Mouse (Mus musculus) forelimb bud, embryonic 11.5 days (tissue): ENCODE results near the gene Myzap.

Source experiments
- DNase-seq: peaks from one replicate; pipeline ENCODE4 v3.0.0-alpha.2; 2012; ENCODE audit warnings: low read depth, low spot score

The Myzap gene

DNA sequence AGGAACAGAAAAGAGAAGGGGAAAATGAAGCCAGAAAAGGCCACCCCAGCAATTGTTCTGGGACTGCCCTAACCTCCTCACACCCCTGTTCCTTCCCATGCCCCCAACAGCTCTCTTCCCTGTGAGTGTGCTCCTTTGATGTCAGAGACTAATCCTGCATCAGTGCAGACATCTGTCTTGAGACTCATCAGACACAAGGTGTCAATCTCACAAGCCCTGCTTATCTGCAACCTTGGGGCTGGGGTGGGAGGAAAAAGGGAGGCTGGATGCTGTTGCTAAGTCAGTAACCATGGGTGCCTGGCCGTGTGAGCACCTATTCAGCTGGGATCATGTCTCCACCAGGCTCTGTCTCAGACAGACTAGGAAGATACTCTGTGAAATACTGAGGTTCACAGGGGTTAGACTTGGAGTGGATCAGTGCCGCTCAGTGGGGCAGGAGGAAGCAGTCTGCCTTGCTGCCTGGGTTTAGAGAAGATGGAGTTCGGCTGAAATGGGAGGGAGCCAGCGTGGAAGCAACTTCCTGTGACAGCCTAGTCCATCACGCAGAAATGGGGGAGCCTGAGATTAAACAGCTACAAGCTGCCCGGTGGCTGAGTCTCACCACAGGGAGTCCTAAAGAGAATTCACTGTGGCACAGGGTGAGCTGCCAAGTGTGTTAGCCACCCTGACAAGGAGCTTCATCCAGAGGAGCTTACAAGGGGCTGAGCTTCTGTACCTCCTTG is 12.9 kb upstream of the Myzap start:
- no peak for DNase-seq

DNA sequence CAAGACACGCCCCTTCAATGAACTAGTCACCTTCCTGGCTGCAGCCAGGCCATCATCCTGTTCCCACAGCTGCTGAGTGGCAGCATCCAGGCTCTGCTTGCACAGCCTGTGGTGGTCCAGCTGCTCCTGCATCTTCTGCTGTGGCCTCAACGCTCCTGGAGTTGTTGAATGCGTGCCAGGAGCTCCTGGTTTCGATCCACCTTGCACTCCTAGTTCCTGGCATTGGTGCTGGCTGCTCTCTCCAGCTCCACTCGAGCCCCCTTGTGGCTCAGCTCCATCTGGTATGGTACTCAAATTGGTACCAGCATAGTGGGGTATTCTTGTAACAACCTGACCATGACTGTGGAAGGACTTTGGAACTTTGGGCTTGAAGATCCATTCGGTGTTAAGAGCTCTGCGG is 7.7 kb upstream of the Myzap start:
- no peak for DNase-seq

DNA sequence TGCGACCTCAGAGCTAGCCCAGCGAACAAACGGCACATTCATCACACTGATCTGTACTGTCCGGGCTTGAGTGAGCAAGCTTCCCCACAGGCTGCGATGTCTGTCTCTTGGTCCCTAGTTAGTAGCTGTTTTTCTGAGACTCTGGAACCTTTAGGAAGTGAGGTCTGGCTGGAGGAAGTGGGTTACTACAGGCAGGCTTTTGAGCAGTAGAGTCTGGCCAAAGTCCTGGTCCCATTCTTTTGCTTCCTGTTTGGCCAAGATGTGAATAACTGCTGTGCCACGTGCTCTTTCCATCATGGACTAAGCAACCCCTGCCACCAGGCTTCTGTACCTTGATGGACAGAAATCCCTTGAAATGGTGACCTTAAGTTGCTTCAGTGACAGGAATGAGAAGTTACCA is 4.7 kb upstream of the Myzap start:
- no peak for DNase-seq

DNA sequence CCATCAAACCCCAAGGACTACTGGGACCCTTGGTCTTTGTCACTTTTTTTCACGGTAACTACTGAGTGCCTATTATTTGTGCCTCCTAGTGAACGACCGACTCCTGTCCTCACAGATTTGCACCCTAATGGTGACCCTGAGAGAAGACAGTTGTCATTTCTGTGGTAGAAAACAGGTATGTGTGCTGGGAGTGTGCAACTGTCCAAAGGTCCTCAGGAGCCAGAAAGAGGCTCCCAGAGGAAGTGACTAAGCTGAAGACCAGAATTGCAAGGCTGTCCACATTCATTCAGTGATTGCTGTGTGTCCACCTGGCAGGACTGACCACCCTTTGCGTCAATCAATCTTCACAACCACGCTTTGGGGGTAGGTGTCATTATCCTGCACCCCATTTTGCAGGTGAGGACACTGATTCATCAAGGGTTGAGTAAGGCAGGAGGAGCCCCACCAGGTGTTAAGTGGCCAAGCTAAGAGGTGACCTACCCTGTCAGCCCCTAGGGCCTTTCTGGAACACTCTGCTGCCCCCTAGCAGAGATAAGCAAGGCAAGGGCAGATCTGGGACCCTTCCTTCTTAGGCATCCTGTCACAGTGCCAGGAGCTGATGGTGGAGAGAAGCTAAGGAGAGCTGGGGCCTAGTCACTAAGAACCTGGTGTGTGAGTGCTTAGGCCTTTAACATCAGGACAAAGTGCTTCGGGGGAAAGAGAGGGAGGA is 571 bp upstream of the Myzap start:
- no peak for DNase-seq

DNA sequence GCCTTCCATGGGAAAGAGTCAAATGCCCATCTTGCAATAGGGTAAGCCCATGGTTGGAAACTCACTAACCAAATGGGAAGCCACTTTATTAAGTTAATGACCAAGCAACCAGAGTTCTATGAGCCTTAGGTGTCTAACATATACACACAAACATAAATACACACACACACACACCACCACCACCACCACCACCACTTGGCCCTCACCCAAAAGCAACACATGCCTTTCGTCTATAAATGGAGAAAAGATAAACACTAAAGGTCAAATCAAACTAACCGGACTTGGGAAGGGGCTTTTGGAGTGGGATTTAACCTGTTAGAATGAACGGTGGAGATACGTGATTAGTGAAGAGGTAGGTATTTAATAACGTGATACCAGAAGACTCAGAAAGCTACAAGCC is 1.1 kb downstream of the Myzap start:
- no peak for DNase-seq

DNA sequence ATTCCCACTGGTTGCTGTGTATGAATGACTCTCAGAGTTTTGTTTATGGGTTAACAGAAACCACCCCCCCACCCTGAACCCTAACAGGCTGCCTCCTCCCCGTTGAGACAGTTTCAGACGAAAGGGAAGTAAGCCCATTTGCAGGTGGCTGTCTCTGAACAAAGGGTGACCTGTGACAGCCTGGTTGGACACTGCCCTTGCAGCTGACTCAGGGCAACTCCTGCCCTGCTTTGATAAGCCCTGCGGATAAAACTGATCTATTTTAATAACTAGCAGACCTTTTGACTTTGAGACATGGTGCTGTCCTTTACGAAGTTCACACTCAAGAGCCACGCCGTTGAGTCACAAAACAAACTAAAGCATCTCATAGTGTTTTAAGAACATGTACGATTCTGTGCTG is 2.4 kb downstream of the Myzap start:
- no peak for DNase-seq

DNA sequence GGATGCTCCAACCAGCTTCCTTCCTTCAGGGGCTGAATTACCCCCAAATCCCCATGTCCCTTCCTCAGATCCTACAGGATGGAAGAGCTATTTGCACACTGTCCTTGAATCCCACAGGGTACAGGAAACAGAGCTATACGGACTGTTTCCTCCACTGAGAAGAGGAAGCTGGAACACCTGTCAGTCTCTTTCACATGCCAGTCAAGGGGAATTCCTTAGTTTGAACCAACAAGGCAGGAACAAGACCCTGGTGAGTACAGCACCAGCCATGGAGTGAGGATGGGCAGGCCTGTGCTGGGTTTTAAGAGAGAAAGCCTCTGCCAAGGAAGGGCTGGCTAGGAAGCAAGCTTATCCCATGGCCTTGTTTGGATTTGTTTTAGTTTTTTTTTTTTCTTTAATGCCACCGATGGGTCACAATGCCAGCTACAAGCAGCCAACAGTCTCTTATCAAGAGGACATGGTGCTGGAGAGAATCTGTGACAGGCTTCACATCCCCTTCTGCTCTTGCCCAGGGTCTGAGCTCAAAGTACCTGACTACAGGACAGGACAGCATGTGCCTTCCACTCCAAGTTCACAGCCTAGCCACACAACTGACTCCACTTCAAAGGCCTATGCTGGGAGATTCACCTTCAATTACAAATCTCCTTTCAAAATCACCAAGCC is 3.1 kb downstream of the Myzap start:
- no peak for DNase-seq

DNA sequence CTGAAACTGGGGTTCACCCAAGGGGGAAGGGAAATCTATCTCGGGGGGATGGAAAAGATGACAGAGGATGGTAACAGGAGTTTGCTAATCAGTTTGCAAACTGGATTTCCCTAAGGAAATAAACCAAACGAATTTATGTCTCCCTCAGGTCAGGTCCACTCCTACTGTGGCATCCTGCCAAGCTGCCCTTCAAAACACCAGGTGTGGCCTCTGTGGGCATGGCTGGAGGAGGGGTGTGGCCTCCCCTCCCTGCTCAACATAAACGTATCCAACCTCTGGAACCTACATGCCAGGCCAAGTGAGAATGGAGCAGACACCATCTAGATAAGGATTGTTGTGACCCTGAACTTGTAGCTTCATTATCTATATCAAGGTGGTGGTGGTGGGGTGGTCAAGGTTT is 5.8 kb downstream of the Myzap start:
- DNase-seq: no peak

DNA sequence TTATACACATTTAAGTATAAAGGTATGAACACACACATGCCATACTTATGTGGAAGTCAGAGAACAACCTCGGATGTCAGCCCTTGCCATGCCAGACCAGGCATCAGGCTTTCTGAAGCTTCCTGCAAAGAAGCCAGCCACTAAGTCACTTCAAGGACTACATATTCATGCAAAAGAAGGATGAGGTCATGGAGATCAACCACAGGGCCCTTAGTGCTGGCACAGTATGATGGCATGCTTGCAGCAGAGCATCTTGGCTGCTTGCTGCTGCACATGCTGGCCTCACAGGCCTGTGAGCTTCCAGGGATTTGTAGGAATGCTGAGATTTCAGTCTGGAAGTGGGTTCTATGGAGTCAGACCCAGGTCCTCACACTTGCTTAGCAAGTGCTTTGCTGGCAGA is 9.4 kb downstream of the Myzap start:
- DNase-seq: no peak

DNA sequence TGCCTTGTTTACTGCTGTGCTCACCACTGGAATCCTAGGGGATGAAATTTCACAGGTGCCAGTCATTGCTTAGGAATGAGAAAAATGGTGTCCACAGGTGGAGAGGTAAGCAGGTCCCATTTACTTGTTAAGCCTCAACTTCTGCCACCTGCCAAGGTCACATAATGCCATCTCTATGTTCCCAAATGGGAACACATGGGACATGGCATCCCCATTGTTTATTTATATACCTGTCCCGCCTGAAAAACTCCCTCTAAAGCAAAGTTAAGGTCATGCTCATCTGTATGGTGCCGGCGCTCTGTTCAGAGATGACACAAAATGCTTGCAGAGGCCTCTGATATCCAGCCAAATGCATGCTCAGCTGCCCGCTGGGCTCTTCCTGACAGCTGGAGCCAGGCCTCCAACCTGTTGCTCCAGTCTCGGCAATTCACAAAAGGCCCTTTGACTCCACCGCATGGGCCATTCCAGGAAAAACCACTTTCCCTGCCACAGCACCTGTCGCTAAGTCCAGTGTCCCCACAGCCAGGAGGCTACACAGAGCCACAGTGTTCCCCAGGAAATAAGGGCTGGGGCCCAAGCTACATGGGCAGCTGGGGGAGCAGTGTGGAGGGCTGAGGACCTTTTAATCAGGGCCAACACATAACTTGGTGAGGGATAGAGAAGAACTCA is 13.1 kb downstream of the Myzap start:
- DNase-seq: peak; percentile 13

DNA sequence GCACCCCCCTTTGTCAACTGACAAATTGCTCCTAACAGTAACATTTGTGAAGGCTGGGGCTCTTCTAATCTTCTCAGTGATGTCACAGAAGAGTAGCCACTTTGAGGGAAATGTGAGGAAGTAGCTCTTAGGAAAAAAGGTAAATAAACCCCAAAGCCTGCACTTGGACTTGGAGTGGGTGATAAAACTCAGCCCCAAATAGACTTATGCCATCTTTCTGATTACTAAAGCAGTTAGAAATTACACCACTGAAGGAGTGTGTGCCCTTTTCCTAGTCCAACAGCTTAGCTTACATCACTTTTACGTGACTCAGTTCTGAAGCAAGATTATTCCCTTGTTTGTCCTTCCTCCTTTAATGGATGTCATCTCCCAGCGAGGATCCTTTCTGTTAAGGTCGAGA is 17.7 kb downstream of the Myzap start:
- no peak for DNase-seq

DNA sequence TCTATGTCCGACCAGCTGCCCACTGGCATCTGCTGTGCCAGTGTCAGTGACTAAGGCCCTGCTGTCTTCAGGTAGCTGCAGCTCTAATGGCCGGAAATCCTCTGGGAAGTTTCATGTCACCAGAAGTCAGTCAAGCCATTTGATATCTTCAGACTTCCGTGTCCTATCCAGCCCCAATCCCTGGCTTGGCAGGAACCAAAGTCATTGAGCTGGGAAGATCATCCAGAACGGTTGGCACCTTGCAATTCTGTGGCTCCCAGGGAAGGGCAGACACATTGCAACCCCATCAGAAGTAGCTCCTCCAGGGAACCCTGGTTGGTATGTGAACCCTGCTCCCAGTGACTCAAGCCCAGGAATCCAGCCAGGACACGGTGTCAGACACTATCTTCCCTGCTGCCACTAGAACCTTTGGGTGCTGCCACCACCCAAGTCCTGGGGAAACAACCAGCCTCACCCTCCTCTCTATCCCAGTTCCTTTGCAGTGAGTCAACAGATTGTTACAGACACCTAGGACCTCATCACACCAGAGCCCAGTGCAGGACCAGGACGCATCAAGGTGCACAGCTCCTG is 18.3 kb downstream of the Myzap start:
- no peak for DNase-seq

DNA sequence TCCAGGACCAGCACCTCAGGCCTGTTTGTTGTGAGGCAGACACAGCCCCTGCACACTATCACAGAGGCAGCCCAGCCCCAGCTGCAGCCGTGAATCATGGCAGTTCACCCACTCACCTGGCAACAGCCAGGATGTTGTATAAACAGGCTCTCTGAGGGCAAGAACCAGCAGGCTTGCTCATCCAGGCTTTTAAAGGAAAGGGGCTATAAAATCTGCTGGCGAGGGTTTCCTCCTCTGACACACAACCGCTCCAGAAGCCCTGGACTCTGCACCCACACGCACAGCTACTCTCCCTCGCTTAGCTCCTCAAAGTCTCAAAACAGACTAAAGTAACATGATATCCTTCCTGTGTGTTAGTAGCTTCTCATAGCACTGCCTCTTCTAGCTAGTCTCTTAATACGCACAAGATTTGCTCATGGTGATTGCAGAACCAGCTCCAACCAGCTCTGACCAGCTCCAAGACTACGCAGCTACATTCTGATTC is 21.0 kb downstream of the Myzap start:
- no peak for DNase-seq

DNA sequence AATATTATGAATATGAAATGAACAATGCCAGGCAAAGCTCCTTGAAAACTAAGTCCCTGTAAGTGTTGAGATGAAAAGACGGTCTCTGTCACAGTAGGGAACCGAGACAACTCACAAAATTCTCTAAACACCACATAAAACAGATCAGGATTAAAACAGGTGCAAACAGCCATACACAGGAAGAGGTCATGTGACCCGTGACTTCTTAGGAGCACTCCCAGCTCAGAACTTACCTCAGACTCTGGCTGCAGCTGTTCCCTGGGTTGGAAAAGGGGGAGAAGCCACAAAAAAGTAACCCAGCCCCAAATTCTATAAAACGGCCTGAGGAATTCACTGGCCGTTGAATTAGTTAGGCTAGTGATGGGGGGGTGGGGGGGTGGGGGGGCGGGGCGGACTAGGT is 22.0 kb downstream of the Myzap start:
- DNase-seq: no peak

DNA sequence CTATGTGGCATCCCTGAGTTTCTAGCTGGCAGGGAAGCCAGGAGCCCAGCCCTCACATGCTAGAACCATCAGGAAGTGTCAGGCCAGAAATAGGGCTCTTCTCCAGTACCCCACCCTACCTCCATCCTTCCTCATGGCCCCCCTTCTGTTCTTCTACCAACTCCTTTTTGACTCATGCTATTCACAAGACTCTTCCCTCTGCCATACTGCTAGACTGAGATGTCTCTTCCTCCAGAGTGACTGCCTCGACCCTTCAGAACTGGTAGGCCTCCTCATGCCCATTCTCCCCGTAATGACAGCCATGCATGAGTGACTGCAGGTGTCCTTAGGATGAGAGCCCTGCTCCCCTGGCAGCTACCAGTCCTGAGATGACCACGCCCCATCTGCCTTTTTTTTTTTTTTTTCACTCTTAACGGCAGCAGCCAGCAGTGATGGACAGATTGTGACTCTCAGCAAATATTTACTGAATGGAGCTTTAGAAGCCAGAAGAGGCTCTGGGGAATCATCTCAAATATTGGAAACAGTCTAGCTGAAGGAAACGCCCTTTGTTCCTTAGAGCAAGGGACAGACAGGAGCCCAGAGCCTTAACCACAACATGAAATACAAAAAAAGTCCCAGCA is 23.7 kb downstream of the Myzap start:
- DNase-seq: no peak

DNA sequence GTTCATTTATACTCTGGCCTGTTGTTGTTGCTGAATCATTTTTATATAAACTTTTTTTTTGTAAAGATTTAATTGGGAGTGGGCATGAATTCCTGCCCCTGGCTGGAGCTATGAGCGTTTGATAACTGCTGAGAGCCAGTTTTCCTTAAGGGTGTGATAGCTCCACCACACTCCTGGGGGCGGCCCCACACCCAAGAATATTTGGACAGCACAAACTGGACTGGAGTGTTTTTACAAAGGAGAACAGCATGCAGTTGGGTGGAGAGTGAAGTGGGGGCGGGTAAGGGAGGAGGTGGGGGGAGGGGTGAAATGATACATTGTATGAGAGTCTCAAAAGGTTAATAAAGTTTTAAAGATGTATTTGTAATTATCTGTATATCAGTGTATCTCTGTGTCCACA is 24.8 kb downstream of the Myzap start:
- DNase-seq: no peak

DNA sequence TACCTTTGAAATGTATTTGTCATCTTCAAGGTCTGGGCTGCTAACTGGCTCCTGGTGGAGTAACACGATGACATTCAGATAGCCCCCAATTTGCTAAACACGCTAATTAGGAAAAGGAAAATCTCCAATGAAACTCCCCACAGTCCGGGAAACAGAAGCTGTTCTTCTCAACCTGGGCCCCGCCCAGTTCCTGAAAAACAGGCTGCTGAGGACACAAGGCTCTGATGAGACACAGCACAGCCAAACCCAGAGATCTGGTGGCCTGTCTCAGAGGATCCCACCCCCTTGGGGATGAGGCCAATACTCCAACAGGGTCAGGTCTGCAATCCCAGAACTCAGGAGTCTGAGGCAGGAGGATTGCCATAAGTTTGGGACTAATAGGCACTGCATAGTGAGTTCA is 25.4 kb downstream of the Myzap start:
- DNase-seq: no peak

DNA sequence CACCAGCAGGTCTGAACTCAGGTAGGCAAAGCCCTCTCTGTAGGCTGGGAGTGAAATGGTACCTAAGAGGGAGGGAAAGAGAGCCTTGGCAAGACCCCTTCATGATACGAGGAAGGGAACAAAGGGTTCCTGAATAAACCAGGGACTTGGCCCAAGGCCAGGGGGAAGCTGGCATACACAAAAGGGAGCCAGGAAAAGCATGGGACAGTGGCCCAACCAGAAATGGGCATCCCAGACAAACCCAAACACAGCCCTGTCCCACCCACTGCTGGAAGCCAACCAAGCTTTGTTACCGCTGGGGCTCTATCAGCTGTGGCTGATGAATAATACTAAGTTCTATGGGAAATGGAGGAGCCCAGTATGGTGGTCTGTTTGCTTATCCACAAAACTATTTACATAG is 34.4 kb downstream of the Myzap start:
- DNase-seq: no peak

DNA sequence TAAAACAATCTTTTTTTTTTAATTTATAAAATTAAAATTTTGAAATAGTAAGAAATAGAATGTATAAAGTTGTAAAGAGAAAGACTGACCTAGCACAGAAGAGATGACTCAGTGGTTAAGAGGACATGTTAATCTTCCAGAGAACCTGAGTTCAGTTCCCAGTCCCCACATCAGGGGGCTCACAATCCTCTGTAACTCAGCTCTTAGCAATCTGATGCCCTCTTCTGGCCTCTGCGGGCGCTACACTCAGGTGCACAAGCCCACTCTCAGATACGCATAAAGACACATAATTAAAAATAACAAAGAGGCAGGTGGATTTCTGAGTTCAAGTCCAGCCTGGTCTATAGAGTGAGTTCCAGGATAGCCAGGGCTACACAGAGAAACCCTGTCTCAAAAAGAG is 38.2 kb downstream of the Myzap start:
- no peak for DNase-seq

DNA sequence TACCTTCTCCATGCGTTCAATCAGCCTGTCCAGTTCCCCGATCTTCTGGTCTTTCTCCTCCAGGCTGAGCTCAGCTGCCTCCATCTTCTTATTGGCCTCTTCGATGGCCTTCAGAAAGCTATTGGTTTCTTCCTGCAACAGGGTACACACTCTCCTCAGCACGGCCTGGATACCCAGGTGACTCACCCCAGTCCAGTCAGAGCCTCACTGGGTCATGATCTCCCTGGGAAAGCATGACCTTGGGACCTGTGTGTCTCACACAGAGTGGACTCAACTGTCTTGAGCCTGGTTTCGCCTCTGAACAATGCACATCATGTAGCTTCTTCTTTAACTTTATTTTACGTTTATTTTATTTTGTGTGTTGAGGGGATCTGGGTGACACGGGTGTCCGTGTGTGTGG is 42.0 kb downstream of the Myzap start:
- DNase-seq: no peak

DNA sequence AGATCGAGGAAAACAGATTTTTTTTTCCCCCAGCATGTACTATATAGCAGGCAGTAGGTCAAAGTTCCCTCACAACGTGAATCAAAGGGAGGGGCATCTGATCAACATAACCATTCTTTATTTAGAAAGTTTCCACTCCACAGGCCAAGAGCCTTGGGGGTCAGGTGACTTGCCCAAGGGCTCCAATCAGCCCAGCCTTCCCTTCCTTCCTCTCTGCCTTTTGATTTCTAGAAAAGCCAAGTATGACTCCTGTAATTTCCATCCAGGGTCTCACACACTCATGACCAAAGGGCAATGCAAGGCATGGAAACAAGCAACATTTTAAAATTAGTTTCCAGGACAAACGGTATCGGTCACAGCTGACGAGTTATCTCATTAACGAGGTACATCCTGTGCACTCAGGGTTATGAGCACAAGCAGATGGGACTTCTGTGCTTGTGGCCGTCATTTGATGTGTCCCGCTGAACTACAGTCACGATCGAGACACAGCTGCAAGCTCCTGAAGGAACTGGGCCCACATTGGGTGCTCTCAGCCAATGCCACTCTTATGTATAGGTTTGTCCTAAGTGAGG is 44.4 kb downstream of the Myzap start:
- DNase-seq: no peak
